Mouse (Mus musculus): ENCODE measurements at regions not wholly inside any gene's neighbourhood (a gene's known extent, or its start where the extent isn't known, plus 50 kb on each side); places are given as distances from the start of the nearest gene placed in this dataset.

GRCm38 (mm10) chr16:20806739-20807138, 72.4 kb upstream of the Thpo start:
- TF ChIP-seq CTCF (conservative IDR thresholded peaks at IDR 0.05 in 1 of 2, IDR thresholded peaks at IDR 0.05 in 1 of 2; ENCODE audit: low read depth in 2 of 2, low read length in 2 of 2) (no peak), ZMIZ1 (IDR thresholded peaks at IDR 0.05; ENCODE audit: low read depth, low read length) (no peak)

All from CH12.LX (cell line).